Mouse (Mus musculus) testis, adult 2 months (tissue): ENCODE data around the gene Ebf3.

Experiments used
- CTCF ChIP-seq: fragments of 200-500 bp; IDR thresholded peaks from 2 replicates; pipeline ENCODE4 v1.5.1; 2012; ENCODE audit warnings: low read depth, mild to moderate bottlenecking, inconsistent platforms, low read length, moderate library complexity; ENCODE audit not compliant: control insufficient read depth, insufficient read depth, insufficient replicate concordance
- POLR2A ChIP-seq: fragments of 200-500 bp; IDR thresholded peaks from 2 replicates; pipeline ENCODE4 v1.6.1; 2012; ENCODE audit warnings: low read depth, mild to moderate bottlenecking, inconsistent platforms, low read length, moderate library complexity; ENCODE audit not compliant: control insufficient read depth

- TF ChIP-seq CTCF (no peak), POLR2A (no peak)
These were observed 4.1 kb upstream of the Ebf3 start for GRCm38 (mm10) chr7:137318383-137318775.
